Mouse (Mus musculus) heart, adult 2 months (tissue): ENCODE measurements at regions not wholly inside any gene's neighbourhood (a gene's known extent, or its start where the extent isn't known, plus 50 kb on each side); places are given as distances from the start of the nearest gene placed in this dataset.

Source experiments
- CTCF ChIP-seq: fragments of 200-600 bp; IDR thresholded peaks from 2 replicates; pipeline ENCODE4 v1.8.1; 2022; ENCODE audit warnings: antibody characterized with exemption, mild to moderate bottlenecking, moderate library complexity
- EP300 ChIP-seq: fragments of 200-500 bp; IDR thresholded peaks from 2 replicates; pipeline ENCODE4 v1.6.1; 2011; ENCODE audit warnings: low read depth, low read length, control low read depth; ENCODE audit not compliant: insufficient read depth
- POLR2A ChIP-seq: fragments of 200-500 bp; IDR thresholded peaks from 2 replicates; pipeline ENCODE4 v1.6.1; 2011; ENCODE audit warnings: mild to moderate bottlenecking, low read depth, low read length, control low read depth; ENCODE audit not compliant: insufficient read depth

GRCm38 (mm10) chr9:94021293-94021903 lies 516.5 kb downstream of the 1190002N15Rik start:
- TF ChIP-seq CTCF (no peak), POLR2A (no peak), EP300 (no peak)
